Mouse (Mus musculus) heart, embryonic 15.5 days (tissue): ENCODE results near the gene Zbtb21. TPM values are rescaled to one million over a fixed set of nuclear protein-coding genes. Genes with fewer than 3 reads are reported as not detected.
A peak's percentile ranks its signal among the peaks of the same experiment; 100 is the strongest.

Source experiments
- ATAC-seq: fragments of 200-750 bp; cut with Nextera tagmentation; replicated peaks from 2 replicates; pipeline ENCODE4 v1.8.0; 2017; ENCODE audit warnings: low read depth, moderate TSS enrichment; ENCODE audit not compliant: insufficient number of reproducible peaks, insufficient read depth, low FRiP score
- H3K27ac ChIP-seq: fragments of 300-500 bp; sonication (generic); 2 replicates; pipeline ENCODE4 v1.5.1; 2015; ENCODE audit warnings: mild to moderate bottlenecking, inconsistent platforms
- H3K27me3 ChIP-seq: fragments of 300-500 bp; sonication (generic); 2 replicates; pipeline ENCODE4 v1.6.1; 2015; ENCODE audit warnings: inconsistent platforms
- H3K36me3 ChIP-seq: fragments of 300-500 bp; sonication (generic); 2 replicates; pipeline ENCODE4 v1.6.1; 2015; ENCODE audit warnings: mild to moderate bottlenecking, inconsistent platforms
- H3K4me1 ChIP-seq: fragments of 300-500 bp; sonication (generic); replicated peaks from 2 replicates; pipeline ENCODE4 v1.6.1; 2015; ENCODE audit warnings: inconsistent platforms
- H3K4me2 ChIP-seq: fragments of 300-500 bp; sonication (generic); 2 replicates; pipeline ENCODE4 v1.6.1; 2015; ENCODE audit warnings: inconsistent platforms, mild to moderate bottlenecking, moderate library complexity
- H3K4me3 ChIP-seq: fragments of 300-500 bp; sonication (generic); 2 replicates; pipeline ENCODE4 v1.5.1; 2015; ENCODE audit warnings: mild to moderate bottlenecking, inconsistent platforms
- H3K9ac ChIP-seq: fragments of 300-500 bp; sonication (generic); 2 replicates; pipeline ENCODE4 v1.6.1; 2015; ENCODE audit warnings: mild to moderate bottlenecking, inconsistent platforms
- H3K9me3 ChIP-seq: fragments of 300-500 bp; sonication (generic); replicated peaks from 2 replicates; pipeline ENCODE4 v1.6.1; 2016; ENCODE audit warnings: inconsistent platforms
- WGBS: fragments of 180-500 bp; shearing (Covaris S2); methylation state at CpG from one replicate; pipeline ENCODE4 v1.1.7; 2015; ENCODE audit warnings: mixed read lengths; 5-methylcytosine and 5-hydroxymethylcytosine counted together
- polyA plus RNA-seq: library from polyadenylated mRNA; unstranded; fragments of >200 nt; fragmentation: Nextera tagmentation; extraction: Ambion mirVana; gene quantifications from 2 replicates; pipeline ENCODE4 v1.2.1, GENCODE M21; 2015

Zbtb21 gene
- polyA plus RNA-seq, 1 experiment from 2014 or later, result 6.4 TPM

- Histone ChIP-seq H3K4me1 (peaks cover 24% of the 10 kb centered on the region), H3K4me2 (peak overlapping the region; percentile 78), H3K36me3 (no peaks in the 10 kb centered on the region), H3K27me3 (no peaks in the 10 kb centered on the region), H3K27ac (no peak overlapping the region), H3K9ac (no peak overlapping the region), H3K4me3 (no peak overlapping the region), H3K9me3 (no peaks in the 10 kb centered on the region)
- ATAC-seq, result no peak
- WGBS, result 100% methylated on average over 1 of the region's 1 CpGs
Measured at GRCm38 (mm10) chr16:97920621-97921020, 41.8 kb downstream of the Zbtb21 start.

DNA sequence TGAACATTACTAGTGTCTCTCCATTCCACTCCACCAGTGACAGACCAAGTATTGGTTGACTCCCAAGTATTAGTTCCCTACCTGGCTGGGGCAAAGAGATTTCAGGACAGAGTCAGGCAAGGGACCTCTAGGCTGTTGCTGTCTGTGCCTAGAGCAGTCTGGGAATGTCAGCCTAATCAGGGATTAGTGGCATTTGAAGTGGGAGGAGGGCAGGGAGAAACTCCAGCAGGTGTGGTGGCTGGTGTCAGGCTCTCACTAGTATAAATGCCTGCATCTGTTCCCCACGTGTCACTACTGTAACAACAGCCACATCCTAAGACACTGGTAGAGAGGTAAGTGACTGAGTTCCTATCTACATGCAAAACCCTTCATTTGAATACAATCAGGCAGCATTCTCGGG, 42.6 kb downstream of the Zbtb21 start:
- Histone ChIP-seq H3K27me3 (no peaks in the 10 kb centered on the region), H3K27ac (no peak overlapping the region), H3K9me3 (no peaks in the 10 kb centered on the region), H3K4me1 (peaks cover 24% of the 10 kb centered on the region), H3K9ac (no peak overlapping the region), H3K4me3 (no peak overlapping the region), H3K36me3 (no peaks in the 10 kb centered on the region), H3K4me2 (no peak overlapping the region)
- no peak for ATAC-seq
- WGBS, result 35% methylated on average over 2 of the region's 2 CpGs

DNA sequence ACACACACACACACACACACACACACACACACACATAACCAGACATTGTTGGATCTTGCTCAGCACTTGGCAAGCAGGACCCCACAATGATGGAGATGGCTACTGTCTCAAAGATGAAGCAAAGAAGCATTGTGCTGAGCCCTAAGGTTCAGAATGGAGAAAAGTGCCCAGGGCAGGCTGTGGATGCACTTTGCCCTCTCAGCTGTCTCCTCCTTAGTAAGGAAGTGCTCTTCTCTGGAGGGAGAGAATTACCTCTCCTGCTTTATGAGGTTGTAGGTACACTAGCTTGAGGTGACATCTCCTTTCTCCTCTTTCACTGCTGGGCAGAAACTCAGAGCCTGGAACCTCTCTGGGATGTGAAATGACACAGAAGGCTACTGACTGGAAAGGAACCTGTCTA, 49.5 kb downstream of the Zbtb21 start:
- no peak overlapping the region for H3K4me3 ChIP-seq
- peaks cover 5% of the 10 kb centered on the region; the same call in 1 of the 2 replicates for H3K36me3 ChIP-seq
- H3K9me3 ChIP-seq, result no peaks in the 10 kb centered on the region
- no peak overlapping the region for H3K27ac ChIP-seq
- no peaks in the 10 kb centered on the region for H3K27me3 ChIP-seq
- no peak overlapping the region for H3K4me2 ChIP-seq
- no peak overlapping the region for H3K9ac ChIP-seq
- H3K4me1 ChIP-seq, result no peaks in the 10 kb centered on the region
- no peak for ATAC-seq

DNA sequence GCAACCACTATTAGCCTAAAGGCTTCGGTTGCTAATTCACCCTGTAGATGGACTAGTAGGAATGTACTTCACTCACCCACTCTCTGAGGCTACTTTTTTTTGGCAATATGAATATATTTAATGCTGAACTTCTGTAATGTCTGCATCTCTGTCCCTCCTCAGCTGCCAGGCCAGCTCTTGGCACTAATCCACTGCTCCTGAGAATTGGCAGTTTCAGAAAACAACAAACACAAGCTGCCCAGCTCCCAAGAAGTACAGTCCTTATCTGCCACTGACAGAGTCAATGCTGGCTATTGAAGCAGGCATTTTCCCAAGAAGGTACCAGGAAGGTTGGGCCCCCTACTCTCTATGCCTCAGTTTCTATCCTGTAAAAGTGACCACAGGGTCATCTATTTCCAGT, 53.1 kb downstream of the Zbtb21 start:
- Histone ChIP-seq H3K4me1 (peaks cover 9% of the 10 kb centered on the region), H3K4me2 (no peak overlapping the region), H3K9ac (no peak overlapping the region), H3K27me3 (no peaks in the 10 kb centered on the region), H3K4me3 (no peak overlapping the region), H3K36me3 (peaks cover 5% of the 10 kb centered on the region; the same call in 1 of the 2 replicates), H3K27ac (no peak overlapping the region), H3K9me3 (no peaks in the 10 kb centered on the region)
- 90% methylated on average over 1 of the region's 1 CpGs for WGBS
- no peak for ATAC-seq

DNA sequence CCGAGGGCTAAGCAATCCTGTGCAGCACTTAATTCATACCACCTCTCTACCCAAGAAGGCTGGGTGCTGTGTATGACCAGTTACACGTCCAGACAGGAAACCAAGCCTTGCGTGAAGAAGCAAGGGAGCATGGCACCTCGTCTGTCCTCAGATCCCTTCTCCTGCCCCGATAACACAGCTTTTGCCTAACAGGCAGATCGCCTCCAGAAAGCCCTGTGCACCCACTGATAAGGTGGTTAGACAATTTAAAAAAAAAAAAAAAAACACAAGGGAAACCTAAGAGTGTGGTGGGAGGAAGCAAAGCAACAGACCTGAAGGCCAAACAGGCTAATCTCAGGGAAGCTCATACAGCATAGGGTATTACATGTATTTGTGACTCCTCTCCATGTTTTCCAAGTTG, 54.9 kb downstream of the Zbtb21 start:
- Histone ChIP-seq H3K9ac (no peak overlapping the region), H3K27ac (no peak overlapping the region), H3K9me3 (no peaks in the 10 kb centered on the region), H3K27me3 (no peaks in the 10 kb centered on the region), H3K4me2 (no peak overlapping the region), H3K4me1 (peaks cover 9% of the 10 kb centered on the region), H3K36me3 (peaks cover 5% of the 10 kb centered on the region; the same call in 1 of the 2 replicates), H3K4me3 (no peak overlapping the region)
- ATAC-seq, result no peak
- WGBS, result 64% methylated on average over 6 of the region's 6 CpGs

DNA sequence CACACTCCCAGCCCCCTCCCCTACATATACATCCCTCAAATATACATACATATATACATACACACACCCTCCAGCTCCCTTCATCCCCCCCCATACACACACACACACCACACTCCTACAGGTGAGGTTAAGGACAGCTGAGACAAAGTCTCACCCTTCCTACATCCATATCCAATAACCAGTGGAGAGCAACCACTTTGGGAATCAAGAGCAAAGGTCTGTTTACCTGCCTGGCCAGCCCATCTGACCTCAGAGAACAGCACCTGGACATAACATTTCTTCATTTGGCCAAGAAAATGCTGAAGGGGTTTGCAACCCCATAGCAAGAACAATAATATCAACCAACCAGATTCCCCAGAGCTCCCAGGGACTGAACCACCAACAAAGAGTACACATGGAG, 56.1 kb downstream of the Zbtb21 start:
- no peak overlapping the region for H3K4me2 ChIP-seq

DNA sequence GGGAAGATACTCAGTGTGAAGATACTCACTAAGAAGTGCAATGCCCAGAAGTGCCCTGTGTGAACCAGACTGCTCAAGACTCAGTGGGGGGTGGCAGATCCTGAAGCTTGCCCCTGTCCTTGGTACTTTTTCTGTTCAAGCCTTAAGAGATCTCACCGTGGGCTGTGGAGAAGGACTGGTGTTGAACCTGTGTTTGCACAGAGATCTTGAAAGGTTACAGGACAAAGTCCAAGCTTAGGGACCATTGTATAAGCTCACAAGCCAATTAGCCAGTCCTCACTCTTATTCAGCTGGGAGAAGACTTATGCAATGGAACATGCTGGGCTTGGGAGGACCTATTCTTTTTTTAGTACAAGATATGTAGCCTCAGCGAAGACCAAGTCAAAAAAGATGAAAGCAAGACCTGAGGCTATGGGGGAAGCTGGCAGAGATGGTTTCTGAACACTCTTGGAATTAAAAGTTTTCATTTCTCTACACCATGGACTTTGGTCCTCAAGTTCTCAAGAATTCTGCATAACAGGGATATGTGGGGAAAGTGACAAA, 56.9 kb downstream of the Zbtb21 start:
- peaks cover 9% of the 10 kb centered on the region for H3K4me1 ChIP-seq
- no peaks in the 10 kb centered on the region for H3K27me3 ChIP-seq
- no peak for ATAC-seq
- WGBS, result 54% methylated on average over 2 of the region's 2 CpGs
- no peak overlapping the region for H3K4me3 ChIP-seq
- no peak overlapping the region for H3K4me2 ChIP-seq
- peaks cover 5% of the 10 kb centered on the region; the same call in 1 of the 2 replicates for H3K36me3 ChIP-seq
- H3K27ac ChIP-seq, result no peak overlapping the region
- H3K9me3 ChIP-seq, result no peaks in the 10 kb centered on the region
- H3K9ac ChIP-seq, result no peak overlapping the region

More for the DNA sequence above, 56.1 kb downstream of the Zbtb21 start:
- Histone ChIP-seq H3K4me3 (no peak overlapping the region), H3K27ac (no peak overlapping the region), H3K36me3 (peaks cover 5% of the 10 kb centered on the region; the same call in 1 of the 2 replicates), H3K27me3 (no peaks in the 10 kb centered on the region), H3K9me3 (no peaks in the 10 kb centered on the region), H3K4me1 (peaks cover 9% of the 10 kb centered on the region), H3K9ac (no peak overlapping the region)
- no peak for ATAC-seq

GRCm38 (mm10) chr16:97904035-97904434, 58.4 kb downstream of the Zbtb21 start:
- Histone ChIP-seq H3K4me1 (peaks cover 9% of the 10 kb centered on the region), H3K4me3 (no peak overlapping the region), H3K36me3 (no peaks in the 10 kb centered on the region; the same call in 1 of the 2 replicates), H3K27me3 (no peaks in the 10 kb centered on the region), H3K9ac (no peak overlapping the region), H3K4me2 (no peak overlapping the region), H3K27ac (no peak overlapping the region), H3K9me3 (no peaks in the 10 kb centered on the region)
- no peak for ATAC-seq
- WGBS, result 58% methylated on average over 3 of the region's 3 CpGs

DNA sequence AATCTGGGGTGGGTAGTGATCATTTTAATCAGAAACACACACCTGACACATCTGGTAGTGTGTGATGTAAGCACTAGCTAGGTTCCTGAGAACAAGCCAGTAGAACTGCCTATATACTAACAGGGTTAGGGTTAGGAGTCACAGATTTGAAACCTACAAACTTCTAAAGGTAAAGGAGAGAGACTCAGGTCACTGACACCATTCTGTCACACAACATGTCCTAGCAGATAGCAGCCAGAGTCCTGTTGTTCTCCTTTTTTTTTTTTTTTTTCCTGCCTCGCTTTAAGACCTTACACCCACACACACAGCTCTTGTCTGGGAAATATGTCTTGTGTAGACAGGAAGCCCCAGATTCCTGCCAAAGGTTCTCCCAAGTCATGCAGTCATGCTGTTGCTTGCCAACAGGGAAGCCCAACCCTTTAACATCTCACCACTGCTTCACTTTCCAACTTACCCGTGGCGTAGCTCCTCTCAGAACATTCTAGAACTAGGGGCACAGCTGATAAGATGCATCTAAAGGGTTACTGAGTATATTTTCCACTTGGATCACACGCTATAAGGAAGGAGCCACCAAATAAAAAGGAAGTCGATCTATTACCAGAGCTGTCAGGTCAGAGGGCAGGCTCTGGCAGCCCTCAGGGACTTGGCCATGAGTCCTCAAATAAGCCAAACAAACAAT, 64.9 kb downstream of the Zbtb21 start:
- no peak overlapping the region for H3K4me3 ChIP-seq
- no peaks in the 10 kb centered on the region; the same call in 1 of the 2 replicates for H3K36me3 ChIP-seq
- H3K9me3 ChIP-seq, result no peaks in the 10 kb centered on the region
- peaks cover 10% of the 10 kb centered on the region; the same call in 1 of the 2 replicates for H3K4me1 ChIP-seq
- peak; percentile 83 for ATAC-seq
- no peak overlapping the region for H3K9ac ChIP-seq
- peak overlapping the region; percentile 31 for H3K27ac ChIP-seq
- WGBS, result 31% methylated on average over 5 of the region's 5 CpGs
- no peaks in the 10 kb centered on the region for H3K27me3 ChIP-seq
- no peak overlapping the region for H3K4me2 ChIP-seq

Other genes with a start within 250 kb of the Zbtb21 start
- gene Ripk4, start 198.8 kb downstream of the Zbtb21 start, polyA plus RNA-seq, result 2.3 and 5.0 TPM in 2 replicates
- gene Prdm15, start 110.8 kb downstream of the Zbtb21 start, polyA plus RNA-seq, result 4.8 and 6.0 TPM in 2 replicates
- 15.2 and 18.5 TPM in 2 replicates for gene C2cd2, start within 50 bp of the Zbtb21 start, polyA plus RNA-seq
- gene B230307C23Rik, start 34.7 kb upstream of the Zbtb21 start, polyA plus RNA-seq, result 11.0 and 12.3 TPM in 2 replicates
- gene A630089N07Rik, start 119.8 kb upstream of the Zbtb21 start, polyA plus RNA-seq, result 8.2 and 9.5 TPM in 2 replicates